Mouse (Mus musculus) adrenal gland, adult 8-10 months (tissue): Measurements from ENCODE around the gene Tox3. TPM values are rescaled to one million over a fixed set of nuclear protein-coding genes. Genes with fewer than 3 reads are reported as not detected.

Experiments
- DNase-seq: peaks from one replicate; pipeline ENCODE4 v3.0.0; 2022
- total RNA-seq, 4 experiments: library from RNA; stranded (reverse); gene quantifications; 2 replicates each; pipeline ENCODE4 v1.2.4; 2022

Tox3 gene
- total RNA-seq, 4 experiments from 2014 or later = 3.2 to 6.2 (median 5.4) TPM

GRCm38 (mm10) chr8:90232501-90232900 lies 115.6 kb downstream of the Tox3 start:
- no peak for DNase-seq

GRCm38 (mm10) chr8:90224172-90224571 lies 124.0 kb downstream of the Tox3 start:
- no peak for DNase-seq

- DNase-seq = no peak
These were observed 138.8 kb downstream of the Tox3 start for GRCm38 (mm10) chr8:90209105-90210037.
